Mouse (Mus musculus) stomach, postnatal 0 days (tissue): ENCODE measurements around the gene Osbp.

Source experiments
- CTCF ChIP-seq: IDR thresholded peaks from 2 replicates; pipeline ENCODE4 v1.5.1; 2016; ENCODE audit warnings: antibody characterized with exemption, low read depth, mild to moderate bottlenecking, moderate library complexity
- EP300 ChIP-seq: optimal IDR thresholded peaks from 2 replicates; pipeline ENCODE3; 2016; ENCODE audit warnings: antibody characterized with exemption

GRCm38 (mm10) chr19:12003568-12003967 is 37.8 kb downstream of the Osbp start:
- no peak for TF ChIP-seq CTCF
- no peak for TF ChIP-seq EP300
